Mouse (Mus musculus): ENCODE measurements around the gene Epb41l1. TPM values are rescaled to one million over a fixed set of nuclear protein-coding genes. Genes with fewer than 3 reads are reported as not detected.
"Not testable (repeated sequence)": the region's sequence is repeated elsewhere in the genome, so short reads cannot be mapped to it uniquely, and the experiment has no call there.

The Epb41l1 gene
- total RNA-seq (2017) = 0.25 and 0.70 TPM in 2 replicates

- ATAC-seq (ENCODE audit: extremely low read depth, insufficient number of reproducible peaks, low FRiP score, poor library complexity, severe bottlenecking) = no peak
These were observed at the start of gene Epb41l1 for GRCm38 (mm10) chr2:156420694-156421380. TSS of gene Epb41l1 (plus strand) at chr2:156420909.

- no peak for ATAC-seq (ENCODE audit: extremely low read depth, insufficient number of reproducible peaks, low FRiP score, poor library complexity, severe bottlenecking)
These were observed 43.8 kb upstream of the Epb41l1 start for GRCm38 (mm10) chr2:156376956-156377355.

GRCm38 (mm10) chr2:156379929-156380328 lies 40.8 kb upstream of the Epb41l1 start:
- ATAC-seq (ENCODE audit: extremely low read depth, insufficient number of reproducible peaks, low FRiP score, poor library complexity, severe bottlenecking) = no peak

GRCm38 (mm10) chr2:156381350-156381749 lies 39.4 kb upstream of the Epb41l1 start:
- ATAC-seq (ENCODE audit: extremely low read depth, insufficient number of reproducible peaks, low FRiP score, poor library complexity, severe bottlenecking) = no peak

- ATAC-seq (ENCODE audit: extremely low read depth, insufficient number of reproducible peaks, low FRiP score, poor library complexity, severe bottlenecking) = peak; percentile 73
These were observed 28.1 kb upstream of the Epb41l1 start for GRCm38 (mm10) chr2:156392461-156393154.

GRCm38 (mm10) chr2:156393155-156393828 lies 27.4 kb upstream of the Epb41l1 start:
- no peak for ATAC-seq (ENCODE audit: extremely low read depth, insufficient number of reproducible peaks, low FRiP score, poor library complexity, severe bottlenecking)

GRCm38 (mm10) chr2:156394282-156394681 lies 26.4 kb upstream of the Epb41l1 start:
- no peak for ATAC-seq (ENCODE audit: extremely low read depth, insufficient number of reproducible peaks, low FRiP score, poor library complexity, severe bottlenecking)

- ATAC-seq (ENCODE audit: extremely low read depth, insufficient number of reproducible peaks, low FRiP score, poor library complexity, severe bottlenecking) = no peak
These were observed 24.6 kb upstream of the Epb41l1 start for GRCm38 (mm10) chr2:156396096-156396495.

GRCm38 (mm10) chr2:156397988-156398387 lies 22.7 kb upstream of the Epb41l1 start:
- ATAC-seq (ENCODE audit: extremely low read depth, insufficient number of reproducible peaks, low FRiP score, poor library complexity, severe bottlenecking) = no peak

GRCm38 (mm10) chr2:156399485-156399884 lies 21.2 kb upstream of the Epb41l1 start:
- no peak for ATAC-seq (ENCODE audit: extremely low read depth, insufficient number of reproducible peaks, low FRiP score, poor library complexity, severe bottlenecking)

- peak; percentile 57 for ATAC-seq (ENCODE audit: extremely low read depth, insufficient number of reproducible peaks, low FRiP score, poor library complexity, severe bottlenecking)
These were observed 19.4 kb upstream of the Epb41l1 start for GRCm38 (mm10) chr2:156401331-156401730.

- no peak for ATAC-seq (ENCODE audit: extremely low read depth, insufficient number of reproducible peaks, low FRiP score, poor library complexity, severe bottlenecking)
These were observed 18.7 kb upstream of the Epb41l1 start for GRCm38 (mm10) chr2:156402036-156402435.

- ATAC-seq (ENCODE audit: extremely low read depth, insufficient number of reproducible peaks, low FRiP score, poor library complexity, severe bottlenecking) = no peak
These were observed 13.7 kb upstream of the Epb41l1 start for GRCm38 (mm10) chr2:156406987-156407386.

GRCm38 (mm10) chr2:156408168-156408567 lies 12.5 kb upstream of the Epb41l1 start:
- ATAC-seq (ENCODE audit: extremely low read depth, insufficient number of reproducible peaks, low FRiP score, poor library complexity, severe bottlenecking) = no peak

- not testable (repeated sequence) for ATAC-seq (ENCODE audit: extremely low read depth, insufficient number of reproducible peaks, low FRiP score, poor library complexity, severe bottlenecking)
These were observed 9.4 kb upstream of the Epb41l1 start for GRCm38 (mm10) chr2:156411348-156411747.

- ATAC-seq (ENCODE audit: extremely low read depth, insufficient number of reproducible peaks, low FRiP score, poor library complexity, severe bottlenecking) = no peak
These were observed 5.7 kb upstream of the Epb41l1 start for GRCm38 (mm10) chr2:156414996-156415395.

- ATAC-seq (ENCODE audit: extremely low read depth, insufficient number of reproducible peaks, low FRiP score, poor library complexity, severe bottlenecking) = no peak
These were observed 5.0 kb upstream of the Epb41l1 start for GRCm38 (mm10) chr2:156415674-156416073.

GRCm38 (mm10) chr2:156417194-156417593 lies 3.5 kb upstream of the Epb41l1 start:
- no peak for ATAC-seq (ENCODE audit: extremely low read depth, insufficient number of reproducible peaks, low FRiP score, poor library complexity, severe bottlenecking)

GRCm38 (mm10) chr2:156418467-156418866 lies 2.2 kb upstream of the Epb41l1 start:
- ATAC-seq (ENCODE audit: extremely low read depth, insufficient number of reproducible peaks, low FRiP score, poor library complexity, severe bottlenecking) = no peak

- ATAC-seq (ENCODE audit: extremely low read depth, insufficient number of reproducible peaks, low FRiP score, poor library complexity, severe bottlenecking) = no peak
These were observed 399 bp upstream of the Epb41l1 start for GRCm38 (mm10) chr2:156420327-156420693.

Data from neutrophil, adult 5-6 weeks (primary cell).